In genomic region chr9:42484667-42485066, GRCm38 (mm10) we compare ENCODE assay signal across 23 mouse cellular contexts. TPM values are rescaled to one million over a fixed set of nuclear protein-coding genes. Genes with fewer than 3 reads are reported as not detected.
A peak's percentile ranks its signal among the peaks of the same experiment; 100 is the strongest.
DNase-seq lines count a peak whose midpoint lies in the region; ATAC-seq and TF ChIP-seq lines count a peak whose summit lies in the region.
"Had no signal": no experiment of that assay in that cellular context is flagged by ENCODE, and none has a peak within 500 bp of the region (broad histone marks: within the 10 kb centered on the region; RNA-seq: fewer than 3 reads in every experiment).

No protein-coding gene starts in this region.

- no peaks in the 10 kb centered on the region for H3K4me1 ChIP-seq in lung, postnatal 0 days (ENCODE audit: insufficient read depth, low read depth, low read length)
- no peaks in the 10 kb centered on the region for H3K4me1 ChIP-seq in stomach, postnatal 0 days (replicated peaks; ENCODE audit: control insufficient read depth, insufficient read depth)
- H3K4me1 ChIP-seq: forebrain, embryonic 13.5 days; heart, embryonic 10.5 days; heart, embryonic 13.5 days had no signal

- peak; percentile 28; the same call in 1 of the 2 replicates for ATAC-seq in lung, postnatal 0 days
- ATAC-seq in stomach, postnatal 0 days (ENCODE audit: low FRiP score, low TSS enrichment) = 0 out of 2 replicates have a peak, but pooled peaks have one; percentile 18
- ATAC-seq: CD4-positive, CD25-positive, alpha-beta regulatory T cell, adult 4 months; forebrain, embryonic 13.5 days; forebrain, embryonic 16.5 days; hindbrain, postnatal 0 days; inflammation-experienced regulatory T-cells, adult 6 months had no signal

- no peaks in the 10 kb centered on the region for H3K36me3 ChIP-seq in lung, postnatal 0 days (ENCODE audit: insufficient read depth, low read length)
- no peaks in the 10 kb centered on the region for H3K36me3 ChIP-seq in stomach, postnatal 0 days (ENCODE audit: control insufficient read depth, insufficient read depth, low read length)
- H3K36me3 ChIP-seq: forebrain, embryonic 10.5 days; heart, embryonic 10.5 days; heart, embryonic 13.5 days had no signal

- 74% methylated on average over 1 of the region's 1 CpGs for WGBS in lung, postnatal 0 days
- WGBS in stomach, postnatal 0 days = 74% methylated on average over 1 of the region's 1 CpGs

- H3K27me3 ChIP-seq in lung, postnatal 0 days (replicated peaks; ENCODE audit: insufficient read depth, low read length) = no peaks in the 10 kb centered on the region
- no peaks in the 10 kb centered on the region for H3K27me3 ChIP-seq in stomach, postnatal 0 days (ENCODE audit: control insufficient read depth, insufficient read depth, low read length)
- H3K27me3 ChIP-seq: forebrain, embryonic 13.5 days had no signal

- H3K9me3 ChIP-seq in lung, postnatal 0 days (ENCODE audit: low read length) = no peaks in the 10 kb centered on the region
- H3K9me3 ChIP-seq in stomach, postnatal 0 days (ENCODE audit: control insufficient read depth, low read length) = no peaks in the 10 kb centered on the region
- H3K9me3 ChIP-seq: forebrain, embryonic 10.5 days; forebrain, embryonic 13.5 days; heart, embryonic 10.5 days; heart, embryonic 13.5 days had no signal

- H3K9ac ChIP-seq in lung, postnatal 0 days (replicated peaks; ENCODE audit: low read depth) = no peak overlapping the region
- H3K9ac ChIP-seq in stomach, postnatal 0 days (ENCODE audit: low read length) = no peak overlapping the region
- H3K9ac ChIP-seq: forebrain, embryonic 13.5 days; heart, embryonic 13.5 days; hindbrain, embryonic 14.5 days had no signal

- TF ChIP-seq EP300 in lung, postnatal 0 days (IDR thresholded peaks at IDR 0.05) = peak; percentile 58; the same call in 1 of the 2 replicates
- no peak for TF ChIP-seq EP300 in stomach, postnatal 0 days (optimal IDR thresholded peaks at IDR 0.05)

- H3K27ac ChIP-seq in lung, postnatal 0 days (ENCODE audit: low read length) = no peak overlapping the region
- H3K27ac ChIP-seq in stomach, postnatal 0 days (replicated peaks) = no peak overlapping the region
- H3K27ac ChIP-seq: forebrain, embryonic 10.5 days; forebrain, embryonic 13.5 days; heart, adult 2 months; heart, embryonic 10.5 days; heart, embryonic 13.5 days; hindbrain, embryonic 14.5 days; hindbrain, postnatal 0 days had no signal

- no peak overlapping the region for H3K4me3 ChIP-seq in lung, postnatal 0 days (ENCODE audit: low read depth, low read length)
- H3K4me3 ChIP-seq in stomach, postnatal 0 days (ENCODE audit: low read depth, low read length) = no peak overlapping the region
- H3K4me3 ChIP-seq: forebrain, embryonic 10.5 days; forebrain, embryonic 13.5 days; heart, adult 2 months; heart, embryonic 10.5 days; heart, embryonic 13.5 days had no signal

- peak; percentile 51 for DNase-seq in adrenal gland, postnatal 14 days
- no peak for DNase-seq in adrenal gland, postnatal 25 days
- peak; percentile 62 for DNase-seq in lung, postnatal 0 days (ENCODE audit: low spot score)
- no peak for DNase-seq in lung, postnatal 14 days
- no peak for DNase-seq in stomach, postnatal 0 days (ENCODE audit: low spot score)
- no peak for DNase-seq in layer of hippocampus, postnatal 36 days
- DNase-seq: cerebellum, adult 18-20 months; cerebellum, adult 9-10 months; cerebellum, postnatal 14 days; gastrocnemius, postnatal 10 days; gastrocnemius, postnatal 36 days; heart, adult 2 months; heart, postnatal 14 days; heart, postnatal 4 days had no signal

- H3K4me2 ChIP-seq in lung, postnatal 0 days (replicated peaks; ENCODE audit: low read depth, low read length) = no peak overlapping the region
- H3K4me2 ChIP-seq in stomach, postnatal 0 days (replicated peaks; ENCODE audit: low read depth) = no peak overlapping the region
- H3K4me2 ChIP-seq: forebrain, embryonic 13.5 days; heart, embryonic 13.5 days; hindbrain, embryonic 14.5 days had no signal

- TF ChIP-seq CTCF in lung, postnatal 0 days (IDR thresholded peaks at IDR 0.05) = no peak
- no peak for TF ChIP-seq CTCF in stomach, postnatal 0 days (IDR thresholded peaks at IDR 0.05; ENCODE audit: low read depth)

RNA-seq across cellular contexts. Expression of gene Tbcel, which starts 22.9 kb away (rescaled TPM):
- total RNA-seq in adrenal gland, postnatal 14 days (2021) = 43.2 and 51.3 TPM in 2 replicates
- total RNA-seq in adrenal gland, postnatal 25 days (2021) = 58.0 and 90.5 TPM in 2 replicates
- 7.9 and 9.0 TPM in 2 replicates for polyA plus RNA-seq in lung, postnatal 0 days (2015; fragmentation: Nextera tagmentation; extraction: Ambion mirVana)
- polyA plus RNA-seq in stomach, postnatal 0 days (2015; fragmentation: Nextera tagmentation; extraction: Ambion mirVana) = 2.9 and 3.0 TPM in 2 replicates
- total RNA-seq in layer of hippocampus, postnatal 36 days (2021) = 10 to 100 TPM; 56.4 to 59.3 TPM

Comparison
In these comparisons a context has a peak if more than half of its experiments do, and no peak if none do; other contexts are left out.
1. DNase-seq: peak in adrenal gland, postnatal 14 days (single experiment) and lung, postnatal 0 days (single experiment); none in adrenal gland, postnatal 25 days (single experiment), lung, postnatal 14 days (single experiment), stomach, postnatal 0 days (single experiment) and layer of hippocampus, postnatal 36 days (0 of 2).